ENCODE assay signal across 18 mouse cellular contexts in genomic region chr15:10832331-10832730, GRCm38 (mm10).
"Had no signal": no experiment of that assay in that cellular context is flagged by ENCODE, and none has a peak within 500 bp of the region (broad histone marks: within the 10 kb centered on the region; RNA-seq: fewer than 3 reads in every experiment).

No protein-coding gene starts in this region.

- H3K27me3 ChIP-seq: midbrain, embryonic 12.5 days; neural tube, embryonic 13.5 days; neural tube, embryonic 15.5 days; stomach, embryonic 15.5 days had no signal

- ATAC-seq: midbrain, embryonic 16.5 days had no signal

- H3K27ac ChIP-seq: midbrain, embryonic 10.5 days; midbrain, embryonic 12.5 days; neural tube, embryonic 13.5 days; neural tube, embryonic 15.5 days; stomach, embryonic 15.5 days; stomach, postnatal 0 days had no signal

- H3K4me3 ChIP-seq: midbrain, embryonic 10.5 days; midbrain, embryonic 12.5 days; myocyte; neural tube, embryonic 13.5 days; neural tube, embryonic 15.5 days; stomach, embryonic 15.5 days had no signal

- H3K36me3 ChIP-seq: midbrain, embryonic 10.5 days; midbrain, embryonic 12.5 days; neural tube, embryonic 13.5 days; neural tube, embryonic 15.5 days; stomach, embryonic 15.5 days had no signal

- H3K9ac ChIP-seq: lung, embryonic 14.5 days; midbrain, embryonic 12.5 days; neural tube, embryonic 13.5 days; neural tube, embryonic 15.5 days; stomach, embryonic 15.5 days had no signal

- DNase-seq: lung, embryonic 14.5 days; lung, postnatal 10 days; lung, postnatal 4 days; midbrain, embryonic 14.5 days; retina, postnatal 1 day; right cerebral cortex, adult 18-20 months; right cerebral cortex, postnatal 14 days; thymus, adult 2 months; thymus, postnatal 25 days; thymus, postnatal 4 days had no signal

- H3K4me1 ChIP-seq: midbrain, embryonic 10.5 days; midbrain, embryonic 12.5 days; neural tube, embryonic 13.5 days; neural tube, embryonic 15.5 days; stomach, embryonic 15.5 days had no signal

- H3K4me2 ChIP-seq: lung, embryonic 14.5 days; midbrain, embryonic 12.5 days; neural tube, embryonic 13.5 days; neural tube, embryonic 15.5 days; stomach, embryonic 15.5 days had no signal

- H3K9me3 ChIP-seq: midbrain, embryonic 10.5 days; midbrain, embryonic 12.5 days; neural tube, embryonic 13.5 days; neural tube, embryonic 15.5 days; stomach, embryonic 15.5 days had no signal
